Mouse (Mus musculus) hindbrain, embryonic 14.5 days (tissue): ENCODE results near the gene Pdlim5. TPM values are rescaled to one million over a fixed set of nuclear protein-coding genes. Genes with fewer than 3 reads are reported as not detected.

ENCODE experiments used
- ATAC-seq: fragments of 200-750 bp; cut with Nextera tagmentation; 2 replicates; pipeline ENCODE4 v1.8.0; 2017; ENCODE audit warnings: moderate number of reproducible peaks, mild to moderate bottlenecking, moderate TSS enrichment, moderate library complexity; ENCODE audit not compliant: low FRiP score
- DNase-seq: peaks from one replicate; pipeline ENCODE4 v3.0.0-alpha.2; 2015; ENCODE audit warnings: low spot score
- H3K27ac ChIP-seq: fragments of 300-500 bp; sonication (generic); 2 replicates; pipeline ENCODE4 v1.5.1; 2014; ENCODE audit warnings: mild to moderate bottlenecking, moderate library complexity
- H3K27me3 ChIP-seq: fragments of 300-500 bp; sonication (generic); 2 replicates; pipeline ENCODE4 v1.6.1; 2014; ENCODE audit warnings: mild to moderate bottlenecking, low read length, mixed read lengths; ENCODE audit not compliant: control insufficient read depth, insufficient read depth
- H3K36me3 ChIP-seq: fragments of 300-500 bp; sonication (generic); replicated peaks from 2 replicates; pipeline ENCODE4 v1.6.1; 2014; ENCODE audit not compliant: control insufficient read depth, insufficient read depth
- H3K4me1 ChIP-seq: fragments of 300-500 bp; sonication (generic); replicated peaks from 2 replicates; pipeline ENCODE4 v1.6.1; 2014; ENCODE audit warnings: antibody characterized with exemption, low read length, mixed read lengths; ENCODE audit not compliant: control insufficient read depth, insufficient read depth
- H3K4me2 ChIP-seq: fragments of 300-500 bp; sonication (generic); replicated peaks from 2 replicates; pipeline ENCODE4 v1.6.1; 2014; ENCODE audit warnings: mild to moderate bottlenecking, moderate library complexity
- H3K4me3 ChIP-seq: fragments of 300-500 bp; sonication (generic); replicated peaks from 2 replicates; pipeline ENCODE4 v1.5.1; 2014; ENCODE audit warnings: mild to moderate bottlenecking, low read length
- H3K9ac ChIP-seq: fragments of 300-500 bp; sonication (generic); 2 replicates; pipeline ENCODE4 v1.6.1; 2014
- H3K9me3 ChIP-seq: fragments of 300-500 bp; sonication (generic); 2 replicates; pipeline ENCODE4 v1.6.1; 2016; ENCODE audit warnings: low read length; ENCODE audit not compliant: control insufficient read depth
- WGBS: fragments of 180-500 bp; shearing (Covaris S2); extraction: QIAGEN DNeasy Blood & Tissue Kit; methylation state at CpG from one replicate; pipeline ENCODE4 v1.1.7; 2014; 5-methylcytosine and 5-hydroxymethylcytosine counted together
- polyA plus RNA-seq: library from polyadenylated mRNA; unstranded; fragments of >200 nt; fragmentation: Nextera tagmentation; extraction: Ambion mirVana; gene quantifications from 2 replicates; pipeline ENCODE4 v1.2.1, GENCODE M21; 2014

Gene Pdlim5
- polyA plus RNA-seq, 1 experiment from 2014 or later: 21.1 TPM

GRCm38 (mm10) chr3:142295287-142295676, 100.2 kb downstream of the Pdlim5 start:
- Histone ChIP-seq H3K36me3 (no peaks in the 10 kb centered on the region), H3K27me3 (no peaks in the 10 kb centered on the region), H3K27ac (no peak overlapping the region), H3K9ac (no peak overlapping the region), H3K4me1 (no peaks in the 10 kb centered on the region), H3K9me3 (no peaks in the 10 kb centered on the region), H3K4me3 (no peak overlapping the region), H3K4me2 (no peak overlapping the region)
- DNase-seq: no peak
- no peak for ATAC-seq
- 87% methylated on average over 7 of the region's 7 CpGs for WGBS

GRCm38 (mm10) chr3:142294616-142295286, 100.7 kb downstream of the Pdlim5 start:
- no peaks in the 10 kb centered on the region for H3K4me1 ChIP-seq
- DNase-seq: peak; percentile 82
- no peak overlapping the region for H3K27ac ChIP-seq

GRCm38 (mm10) chr3:142293561-142293960, 101.9 kb downstream of the Pdlim5 start:
- Histone ChIP-seq H3K4me2 (no peak overlapping the region), H3K27ac (no peak overlapping the region), H3K27me3 (no peaks in the 10 kb centered on the region), H3K4me1 (no peaks in the 10 kb centered on the region), H3K9ac (no peak overlapping the region), H3K36me3 (no peaks in the 10 kb centered on the region), H3K9me3 (no peaks in the 10 kb centered on the region), H3K4me3 (no peak overlapping the region)
- WGBS: 88% methylated on average over 7 of the region's 7 CpGs
- DNase-seq: no peak
- ATAC-seq: no peak

More at GRCm38 (mm10) chr3:142294616-142295286, 100.7 kb downstream of the Pdlim5 start:
- H3K9me3 ChIP-seq: no peaks in the 10 kb centered on the region
- no peaks in the 10 kb centered on the region for H3K36me3 ChIP-seq
- ATAC-seq: peak; percentile 62
- no peak overlapping the region for H3K4me2 ChIP-seq
- no peak overlapping the region for H3K4me3 ChIP-seq
- H3K9ac ChIP-seq: no peak overlapping the region
- 24% methylated on average over 7 of the region's 7 CpGs for WGBS
- H3K27me3 ChIP-seq: no peaks in the 10 kb centered on the region

- H3K4me1 ChIP-seq: no peaks in the 10 kb centered on the region
- H3K4me3 ChIP-seq: no peak overlapping the region
- WGBS: 44% methylated on average over 9 of the region's 9 CpGs
- H3K4me2 ChIP-seq: no peak overlapping the region
- no peak overlapping the region for H3K27ac ChIP-seq
- ATAC-seq (peak; percentile 85), DNase-seq (peak; percentile 73)
- H3K9me3 ChIP-seq: no peaks in the 10 kb centered on the region
- no peaks in the 10 kb centered on the region for H3K27me3 ChIP-seq
- no peak overlapping the region for H3K9ac ChIP-seq
- H3K36me3 ChIP-seq: no peaks in the 10 kb centered on the region
Observed at GRCm38 (mm10) chr3:142282706-142283105, 112.8 kb downstream of the Pdlim5 start.

GRCm38 (mm10) chr3:142281656-142282055, 113.8 kb downstream of the Pdlim5 start:
- Histone ChIP-seq H3K9ac (no peak overlapping the region), H3K36me3 (no peaks in the 10 kb centered on the region), H3K27me3 (no peaks in the 10 kb centered on the region), H3K4me2 (no peak overlapping the region), H3K4me3 (no peak overlapping the region), H3K4me1 (no peaks in the 10 kb centered on the region), H3K27ac (no peak overlapping the region), H3K9me3 (no peaks in the 10 kb centered on the region)
- 77% methylated on average over 7 of the region's 7 CpGs for WGBS
- ATAC-seq (no peak), DNase-seq (no peak)

- Histone ChIP-seq H3K4me3 (no peak overlapping the region), H3K36me3 (no peaks in the 10 kb centered on the region), H3K4me1 (no peaks in the 10 kb centered on the region), H3K27me3 (no peaks in the 10 kb centered on the region), H3K27ac (no peak overlapping the region), H3K4me2 (no peak overlapping the region), H3K9ac (no peak overlapping the region), H3K9me3 (no peaks in the 10 kb centered on the region)
- no peak for ATAC-seq
- 92% methylated on average over 1 of the region's 1 CpGs for WGBS
- DNase-seq: no peak
Observed at GRCm38 (mm10) chr3:142281093-142281445, 114.4 kb downstream of the Pdlim5 start.

GRCm38 (mm10) chr3:142280366-142281092, 115.0 kb downstream of the Pdlim5 start:
- Histone ChIP-seq H3K27ac (no peak overlapping the region), H3K4me3 (no peak overlapping the region), H3K4me2 (no peak overlapping the region), H3K27me3 (no peaks in the 10 kb centered on the region), H3K36me3 (no peaks in the 10 kb centered on the region), H3K4me1 (no peaks in the 10 kb centered on the region), H3K9me3 (no peaks in the 10 kb centered on the region), H3K9ac (no peak overlapping the region)
- ATAC-seq (no peak), DNase-seq (no peak)
- WGBS: 85% methylated on average over 6 of the region's 6 CpGs

GRCm38 (mm10) chr3:142279011-142279410, 116.5 kb downstream of the Pdlim5 start:
- no peak for ATAC-seq
- no peaks in the 10 kb centered on the region for H3K27me3 ChIP-seq
- 97% methylated on average over 3 of the region's 3 CpGs for WGBS
- H3K9me3 ChIP-seq: no peaks in the 10 kb centered on the region
- H3K27ac ChIP-seq: no peak overlapping the region
- H3K4me1 ChIP-seq: no peaks in the 10 kb centered on the region
- no peak for DNase-seq
- no peak overlapping the region for H3K4me2 ChIP-seq
- H3K9ac ChIP-seq: no peak overlapping the region
- H3K36me3 ChIP-seq: no peaks in the 10 kb centered on the region
- H3K4me3 ChIP-seq: no peak overlapping the region

- Histone ChIP-seq H3K27ac (no peak overlapping the region), H3K4me1 (no peaks in the 10 kb centered on the region), H3K4me2 (no peak overlapping the region), H3K27me3 (no peaks in the 10 kb centered on the region), H3K9me3 (no peaks in the 10 kb centered on the region), H3K36me3 (no peaks in the 10 kb centered on the region), H3K9ac (no peak overlapping the region), H3K4me3 (no peak overlapping the region)
- DNase-seq: no peak
- WGBS: 80% methylated on average over 3 of the region's 3 CpGs
- no peak for ATAC-seq
Observed at GRCm38 (mm10) chr3:142276506-142276905, 119.0 kb downstream of the Pdlim5 start.
